Mouse (Mus musculus): Measurements from ENCODE around the gene 9530003J23Rik.
"Not testable (repeated sequence)": the region's sequence is repeated elsewhere in the genome, so short reads cannot be mapped to it uniquely, and the experiment has no call there.

9530003J23Rik gene

GRCm38 (mm10) chr10:117225094-117225493 lies 13.4 kb downstream of the 9530003J23Rik start:
- no peak for DNase-seq (ENCODE audit: low spot score in 2 of 2)

GRCm38 (mm10) chr10:117224102-117224990 lies 14.2 kb downstream of the 9530003J23Rik start, which contains the start of gene Yeats4:
Gene Yeats4, minus strand, starts transcription at chr10:117224507.
- DNase-seq (ENCODE audit: low spot score in 2 of 2): peak; percentile 89 to 90

GRCm38 (mm10) chr10:117223758-117224101 lies 14.8 kb downstream of the 9530003J23Rik start:
- no peak for DNase-seq (ENCODE audit: low spot score in 2 of 2)

GRCm38 (mm10) chr10:117222821-117223220 lies 15.7 kb downstream of the 9530003J23Rik start:
- no peak for DNase-seq (ENCODE audit: low spot score in 2 of 2)

- DNase-seq (ENCODE audit: low spot score in 2 of 2): no peak
These were observed 20.2 kb downstream of the 9530003J23Rik start for GRCm38 (mm10) chr10:117218351-117218750.

- no peak for DNase-seq (ENCODE audit: low spot score in 2 of 2)
These were observed 21.2 kb downstream of the 9530003J23Rik start for GRCm38 (mm10) chr10:117217246-117217840.

- no peak for DNase-seq (ENCODE audit: low spot score in 2 of 2)
These were observed 21.7 kb downstream of the 9530003J23Rik start for GRCm38 (mm10) chr10:117216793-117217192.

- no peak for DNase-seq (ENCODE audit: low spot score in 2 of 2)
These were observed 22.4 kb downstream of the 9530003J23Rik start for GRCm38 (mm10) chr10:117216132-117216495.

- no peak for DNase-seq (ENCODE audit: low spot score in 2 of 2)
These were observed 22.9 kb downstream of the 9530003J23Rik start for GRCm38 (mm10) chr10:117215409-117216131.

GRCm38 (mm10) chr10:117211023-117211422 lies 27.5 kb downstream of the 9530003J23Rik start:
- no peak for DNase-seq (ENCODE audit: low spot score in 2 of 2)

- no peak for DNase-seq (ENCODE audit: low spot score in 2 of 2)
These were observed 29.0 kb downstream of the 9530003J23Rik start for GRCm38 (mm10) chr10:117209469-117209938.

- DNase-seq (ENCODE audit: low spot score in 2 of 2): not testable (repeated sequence)
These were observed 29.7 kb downstream of the 9530003J23Rik start for GRCm38 (mm10) chr10:117208787-117209186.

GRCm38 (mm10) chr10:117208221-117208620 lies 30.3 kb downstream of the 9530003J23Rik start:
- no peak for DNase-seq (ENCODE audit: low spot score in 2 of 2)

- DNase-seq (ENCODE audit: low spot score in 2 of 2): no peak
These were observed 32.4 kb downstream of the 9530003J23Rik start for GRCm38 (mm10) chr10:117206070-117206469.

GRCm38 (mm10) chr10:117203558-117203981 lies 34.9 kb downstream of the 9530003J23Rik start:
- no peak for DNase-seq (ENCODE audit: low spot score in 2 of 2)

- DNase-seq (ENCODE audit: low spot score in 2 of 2): no peak
These were observed 35.4 kb downstream of the 9530003J23Rik start for GRCm38 (mm10) chr10:117202981-117203557.

- DNase-seq (ENCODE audit: low spot score in 2 of 2): no peak
These were observed 38.8 kb downstream of the 9530003J23Rik start for GRCm38 (mm10) chr10:117199701-117200100.

- no peak for DNase-seq (ENCODE audit: low spot score in 2 of 2)
These were observed 41.8 kb downstream of the 9530003J23Rik start for GRCm38 (mm10) chr10:117196696-117197095.

- no peak for DNase-seq (ENCODE audit: low spot score in 2 of 2)
These were observed 42.8 kb downstream of the 9530003J23Rik start for GRCm38 (mm10) chr10:117195748-117196147.

- no peak for DNase-seq (ENCODE audit: low spot score in 2 of 2)
These were observed 43.5 kb downstream of the 9530003J23Rik start for GRCm38 (mm10) chr10:117195005-117195404.

GRCm38 (mm10) chr10:117193364-117193763 lies 45.1 kb downstream of the 9530003J23Rik start:
- no peak for DNase-seq (ENCODE audit: low spot score in 2 of 2)

All from right cerebral cortex, postnatal 36 days (tissue).